Mouse (Mus musculus) kidney, postnatal 14 days (tissue): ENCODE measurements around the gene Cntn2.

Experiments used
- DNase-seq: peaks from one replicate; pipeline ENCODE4 v3.0.0; 2022; ENCODE audit warnings: mixed read lengths

Gene Cntn2

DNA sequence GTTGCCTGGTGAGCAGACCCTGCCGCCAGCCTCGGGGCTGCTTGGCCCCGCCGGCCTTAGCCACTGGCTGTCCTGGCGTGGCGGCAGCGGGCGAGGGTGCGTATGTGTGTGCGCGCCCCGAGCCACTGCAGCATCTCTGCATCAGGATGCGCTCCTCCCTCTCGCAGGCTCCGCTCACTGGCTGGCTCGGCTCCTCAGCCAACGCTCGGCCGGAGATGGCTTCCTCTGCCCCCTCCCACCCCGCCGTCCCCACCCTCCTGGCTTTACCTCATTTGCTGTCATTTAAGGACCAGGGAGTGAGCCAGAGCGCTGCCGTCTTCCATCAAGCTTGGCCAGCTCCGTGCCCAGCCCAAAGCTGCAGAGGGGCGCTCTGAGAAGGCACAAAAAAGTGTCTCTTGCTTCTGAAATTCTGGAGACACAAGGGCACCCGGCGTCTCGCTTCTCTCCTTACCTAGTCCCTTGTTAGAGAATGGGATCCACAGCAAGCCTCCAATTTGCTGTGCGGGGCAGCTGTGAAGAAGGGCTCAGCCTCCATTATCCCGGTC, at the start of gene Cntn2:
Cntn2 (minus strand) TSS at position 495 of the 545 bp plus-strand sequence.
- DNase-seq = no peak

DNA sequence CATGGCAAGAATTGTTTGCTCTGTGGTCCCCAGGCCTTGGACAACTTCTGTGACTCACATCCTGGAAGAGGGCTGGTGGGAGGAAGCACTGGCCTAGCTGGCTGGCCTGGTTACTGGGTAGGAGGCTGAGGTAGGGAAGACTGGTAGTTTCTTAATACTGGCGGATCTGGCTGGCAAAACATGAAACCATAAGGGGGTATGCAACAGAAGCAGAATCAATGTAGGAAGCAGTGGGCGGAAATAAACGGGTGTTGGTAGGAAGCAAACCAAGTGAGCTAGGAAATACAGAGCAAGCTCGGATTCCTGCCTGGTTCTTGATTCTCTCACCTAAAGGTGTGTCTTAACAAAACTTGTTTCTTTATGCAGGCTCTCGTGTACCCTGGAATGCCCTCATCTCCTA, 49.1 kb upstream of the Cntn2 start:
- DNase-seq = no peak

DNA sequence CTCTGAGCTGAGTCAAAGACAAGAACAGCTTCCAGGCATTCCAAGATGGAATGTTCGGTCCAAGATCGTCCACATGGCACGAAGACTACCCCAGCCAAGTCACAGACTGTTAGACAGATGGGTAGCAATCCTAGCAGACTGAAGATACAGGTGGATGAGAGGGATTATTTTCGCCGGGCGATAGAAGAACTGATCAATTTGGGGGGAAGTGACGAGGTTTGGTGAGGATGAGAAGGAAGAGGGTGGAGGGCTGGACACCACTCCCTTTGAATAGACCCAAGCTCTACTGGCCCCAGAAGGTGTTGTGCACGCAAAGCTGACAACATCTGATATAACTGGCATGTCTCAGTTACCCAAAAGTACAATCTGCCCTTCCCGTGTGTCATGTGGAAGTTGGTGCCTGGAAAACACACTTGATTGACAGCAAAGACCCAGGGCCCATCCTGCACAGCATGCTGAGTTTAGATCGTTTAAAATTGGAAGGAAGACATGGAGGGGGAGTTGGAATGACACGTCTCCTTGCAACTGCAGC, 48.4 kb upstream of the Cntn2 start:
- no peak for DNase-seq

DNA sequence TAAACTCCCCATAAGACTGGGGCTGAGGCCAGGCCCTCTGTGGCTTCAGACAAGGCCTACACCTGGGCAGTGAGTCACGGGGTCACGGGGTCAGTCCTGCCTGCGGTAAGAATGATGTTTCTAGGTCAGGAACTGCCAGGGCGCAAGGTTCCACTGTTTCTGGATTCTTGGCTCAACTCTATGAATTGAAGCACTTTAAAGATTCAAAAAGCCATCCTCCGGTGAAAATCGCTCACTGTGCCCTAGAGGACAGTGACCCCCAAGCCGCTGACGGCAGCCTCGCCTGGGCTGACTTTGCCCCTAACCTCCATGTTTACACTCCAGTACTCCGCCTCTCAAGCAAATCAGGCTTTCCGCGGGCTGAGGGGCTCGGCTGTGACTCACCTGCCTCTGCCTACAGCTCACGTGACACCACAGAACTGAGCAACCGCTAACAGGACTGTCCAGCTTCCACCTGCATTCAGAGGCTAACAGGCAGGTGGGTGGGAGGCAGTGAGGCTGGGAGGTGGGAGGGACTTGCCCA, 43.7 kb upstream of the Cntn2 start:
- peak; percentile 69 for DNase-seq

DNA sequence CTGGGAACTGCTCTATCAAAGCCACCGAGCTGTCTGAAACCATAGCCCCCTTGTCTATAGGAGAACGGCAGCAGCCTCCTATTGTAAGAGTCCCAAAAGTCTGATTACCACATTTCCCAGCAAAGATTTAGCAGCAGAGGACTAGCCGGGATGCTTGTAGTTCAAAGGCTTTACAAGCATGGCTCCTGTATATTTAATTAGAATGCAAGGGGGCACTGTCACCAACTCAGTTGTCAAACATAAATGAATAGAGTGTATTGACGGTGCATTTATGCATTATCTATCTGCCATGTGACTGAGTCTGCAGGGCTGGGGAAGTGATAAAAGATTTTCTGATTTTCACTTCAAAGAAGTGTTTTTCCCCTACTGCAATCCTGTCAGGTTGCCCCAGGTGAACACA, 42.3 kb upstream of the Cntn2 start:
- DNase-seq = no peak

DNA sequence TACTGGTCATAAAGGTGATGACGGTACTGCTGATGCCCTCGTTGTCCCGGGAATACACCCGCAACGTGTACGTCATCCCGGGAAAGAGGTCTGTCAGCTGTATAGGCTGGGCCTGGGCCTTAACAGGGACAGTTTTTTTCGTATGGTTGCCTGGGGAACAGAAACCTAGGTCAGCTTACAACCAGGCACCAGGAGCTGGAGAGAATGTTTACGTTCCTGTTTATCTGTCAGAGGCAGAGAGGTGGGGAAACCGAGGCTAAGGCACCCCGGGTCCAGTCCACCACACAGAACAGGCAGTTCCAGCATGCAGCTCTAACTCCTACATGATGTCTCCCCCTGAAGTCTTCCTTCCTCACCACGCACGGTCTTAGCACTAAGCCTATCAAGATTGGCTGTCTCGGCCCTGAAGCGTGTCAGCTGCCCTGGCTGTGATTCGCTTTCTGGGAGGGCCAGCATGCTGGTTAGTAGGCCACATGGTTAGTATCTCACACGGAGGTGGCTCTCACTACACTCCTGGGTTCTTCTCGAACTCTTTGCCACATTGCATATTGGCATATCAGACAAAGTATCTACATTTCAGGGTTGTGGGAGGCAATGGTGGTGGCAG, 40.0 kb upstream of the Cntn2 start:
- DNase-seq = no peak

DNA sequence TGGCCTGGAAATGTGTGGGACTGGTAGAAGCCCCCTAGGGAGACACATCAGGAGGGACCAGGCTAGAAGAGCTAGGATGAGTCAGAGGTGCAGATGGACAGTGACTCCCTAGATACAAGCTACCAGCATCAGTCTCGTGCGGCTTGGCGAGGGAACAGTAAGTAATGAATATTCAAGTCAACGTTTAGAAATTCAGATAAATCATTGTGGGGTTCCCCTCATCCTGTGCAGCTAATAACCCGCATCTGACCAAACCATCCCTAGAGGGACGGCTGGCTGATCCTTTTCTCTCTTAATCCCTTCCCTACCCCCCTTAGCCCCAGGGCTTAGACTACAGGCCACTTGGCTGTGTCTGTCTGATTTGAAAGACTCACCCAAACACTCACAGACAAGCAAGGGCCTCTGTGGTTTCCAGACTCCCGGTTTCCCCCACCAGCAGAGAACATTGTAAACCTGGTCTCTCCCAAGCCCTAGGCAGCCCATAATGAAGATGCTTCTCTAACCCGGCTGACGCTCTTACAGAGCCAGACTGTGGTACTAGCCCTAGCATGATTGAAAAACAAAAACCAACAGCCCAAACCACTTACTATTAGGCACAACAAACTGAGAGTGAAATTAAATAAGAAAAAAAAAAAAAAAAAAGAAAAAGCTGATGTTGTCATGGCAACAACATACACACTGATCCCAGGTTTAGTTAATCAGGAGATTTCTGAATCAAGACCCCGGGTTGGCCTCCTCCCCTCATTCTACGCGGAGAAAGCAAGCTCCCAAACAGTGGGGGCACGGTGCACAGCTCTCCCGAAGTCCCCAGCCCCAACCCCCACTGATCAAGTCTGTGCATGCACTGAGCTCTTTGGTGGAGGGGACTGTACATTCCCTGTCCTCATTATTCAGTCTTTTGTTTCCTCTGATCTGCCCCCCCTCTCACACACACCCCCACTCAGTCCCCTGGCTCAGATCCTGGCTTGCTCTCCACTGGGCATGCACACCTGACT, 39.1 kb upstream of the Cntn2 start:
- DNase-seq = peak; percentile 5

DNA sequence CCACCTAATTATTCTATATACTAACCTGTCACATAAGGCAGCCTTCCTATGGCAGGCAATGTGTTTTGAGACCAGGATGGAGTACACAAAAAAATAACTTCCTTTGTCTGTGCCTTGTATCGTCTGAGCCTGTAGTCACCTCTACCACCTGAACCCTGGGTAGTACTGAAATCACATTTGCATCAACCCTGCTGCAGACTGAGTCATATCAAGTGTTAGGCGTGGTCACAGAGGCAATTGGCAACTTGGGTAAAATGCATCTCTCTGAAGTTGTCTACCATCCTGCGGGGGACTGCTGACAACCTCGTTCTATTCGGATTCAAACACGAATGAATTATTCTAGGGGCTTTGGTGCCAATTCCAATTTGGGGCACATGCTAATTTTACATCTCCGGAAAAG, 37.0 kb upstream of the Cntn2 start:
- DNase-seq = no peak

DNA sequence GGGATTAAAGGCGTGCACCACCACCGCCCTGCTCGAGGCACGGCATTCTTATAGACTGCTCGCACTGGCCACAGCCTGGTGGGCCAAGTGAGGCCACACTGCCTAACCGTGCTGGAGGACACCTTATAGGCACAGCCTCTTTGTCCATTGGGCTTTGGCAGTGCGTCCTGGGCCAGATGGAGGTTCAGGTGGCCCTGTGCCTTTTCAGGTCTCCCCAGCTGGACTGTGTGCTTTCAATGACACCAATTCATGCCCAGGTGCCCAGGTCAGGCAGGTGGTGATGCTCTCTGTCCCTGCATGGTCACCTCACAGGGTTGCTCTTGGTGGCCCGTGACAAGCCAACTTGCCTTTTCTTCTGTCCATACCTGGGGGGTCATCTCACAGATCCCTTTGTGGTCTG, 33.8 kb upstream of the Cntn2 start:
- DNase-seq = no peak

DNA sequence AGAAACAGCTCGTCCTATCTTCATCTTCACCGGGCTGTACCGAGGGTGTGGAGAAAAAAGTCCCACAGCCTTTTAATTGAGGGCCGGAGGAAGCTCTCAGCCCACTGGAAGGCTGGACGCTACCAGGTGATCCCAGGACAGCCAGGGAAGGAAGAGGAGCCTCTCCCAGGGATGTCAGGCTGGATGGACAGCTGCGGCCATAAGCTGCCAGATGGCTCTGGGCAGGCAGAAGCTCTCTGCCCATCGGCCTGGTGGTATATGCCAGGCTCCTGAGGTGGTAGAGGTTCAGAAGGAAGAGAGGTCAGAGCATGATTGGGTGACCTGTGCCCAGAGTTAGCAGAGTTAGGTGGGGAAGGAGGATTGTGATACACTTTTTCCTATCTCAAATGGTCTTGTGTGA, 29.8 kb upstream of the Cntn2 start:
- no peak for DNase-seq

DNA sequence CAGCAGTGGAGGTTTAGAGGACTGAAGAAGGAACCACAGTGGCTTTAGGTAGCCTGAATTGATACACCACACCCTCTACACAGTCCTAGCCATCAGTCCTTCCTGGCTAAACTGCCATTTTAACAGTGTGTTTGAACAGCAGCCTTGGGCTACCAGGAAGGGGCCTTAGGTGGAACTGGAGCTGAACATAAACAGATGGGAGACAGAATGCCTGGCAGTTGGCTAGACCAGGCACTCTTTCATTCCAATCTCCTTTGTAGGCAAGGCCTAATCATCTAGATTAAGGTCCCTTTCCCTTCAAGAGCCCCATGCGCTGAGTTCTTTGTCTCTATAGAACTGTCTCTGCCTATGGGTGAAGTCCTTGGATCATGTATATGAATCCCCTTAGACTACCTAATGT, 28.6 kb upstream of the Cntn2 start:
- no peak for DNase-seq

DNA sequence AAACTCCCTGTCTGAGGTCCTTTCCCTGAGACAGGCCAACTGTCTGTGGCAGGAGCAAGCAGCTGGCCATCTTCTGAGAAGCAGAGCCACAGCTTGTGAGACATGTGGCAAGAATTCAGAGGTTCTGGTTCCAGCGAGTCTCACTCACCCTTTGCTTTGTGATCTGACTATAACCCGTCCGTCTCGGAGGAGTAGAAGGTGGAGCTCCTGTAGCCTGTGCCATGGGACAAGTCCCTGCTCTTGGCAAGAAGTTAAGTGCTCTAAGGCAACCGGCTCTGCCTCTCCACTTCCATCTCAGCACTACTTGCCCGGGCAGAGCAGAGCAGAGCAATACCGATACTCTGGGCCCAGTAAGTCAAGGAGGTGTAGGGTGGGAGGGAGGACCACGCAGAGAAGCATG, 27.9 kb upstream of the Cntn2 start:
- DNase-seq = no peak

DNA sequence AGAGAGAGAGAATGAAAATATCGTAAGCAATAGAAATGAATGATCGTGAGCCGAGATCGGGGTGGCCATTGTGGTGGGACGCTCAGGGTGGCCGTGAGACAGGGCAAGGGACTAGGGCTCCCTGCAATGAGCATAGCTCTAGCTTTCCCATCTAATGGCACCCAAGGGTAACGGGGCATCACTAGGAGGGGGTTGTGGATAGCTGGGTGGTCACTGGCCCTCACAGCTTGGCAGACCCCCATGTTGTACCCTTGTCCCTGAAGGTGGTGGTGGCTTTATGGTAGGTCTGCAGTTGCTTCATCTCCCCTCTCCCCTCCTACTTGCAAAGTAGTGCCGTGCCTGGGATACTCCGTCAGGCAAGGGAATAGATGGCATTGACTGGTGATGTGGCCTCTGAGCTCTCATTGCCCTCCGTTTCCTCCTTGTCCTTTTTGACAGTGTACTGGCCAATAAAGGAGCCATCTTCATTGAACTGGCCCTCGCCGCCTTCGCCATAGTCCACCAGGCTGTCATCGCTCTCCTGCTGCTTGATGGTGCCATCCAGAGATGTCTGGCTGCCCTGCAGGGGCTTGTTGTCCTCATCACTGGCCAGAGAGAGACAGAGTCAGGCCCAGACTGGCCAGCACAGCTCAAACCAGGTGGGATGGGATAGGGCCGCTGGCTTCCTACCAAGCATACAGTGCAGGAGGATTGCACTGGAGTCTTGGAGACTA, 27.2 kb upstream of the Cntn2 start:
- no peak for DNase-seq

DNA sequence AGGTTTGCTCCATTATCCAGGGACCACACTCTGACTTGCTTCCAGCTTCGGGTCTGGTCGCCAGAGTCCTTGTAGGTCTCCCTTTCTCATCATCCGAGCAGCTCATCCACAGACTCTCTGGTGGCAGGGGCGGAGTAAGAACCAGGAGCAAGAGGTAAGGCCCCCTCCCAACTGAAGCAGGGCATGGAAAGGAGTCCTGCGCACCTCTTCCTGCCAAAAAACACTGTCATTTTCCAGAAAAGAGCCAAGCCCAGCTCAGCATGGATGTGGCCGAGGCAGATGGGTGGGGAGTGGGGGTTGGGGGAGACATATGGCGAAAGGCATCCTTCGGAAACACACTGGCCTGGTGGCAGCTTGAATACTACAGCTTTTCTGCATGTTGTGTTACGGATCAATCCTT, 26.5 kb upstream of the Cntn2 start:
- no peak for DNase-seq

DNA sequence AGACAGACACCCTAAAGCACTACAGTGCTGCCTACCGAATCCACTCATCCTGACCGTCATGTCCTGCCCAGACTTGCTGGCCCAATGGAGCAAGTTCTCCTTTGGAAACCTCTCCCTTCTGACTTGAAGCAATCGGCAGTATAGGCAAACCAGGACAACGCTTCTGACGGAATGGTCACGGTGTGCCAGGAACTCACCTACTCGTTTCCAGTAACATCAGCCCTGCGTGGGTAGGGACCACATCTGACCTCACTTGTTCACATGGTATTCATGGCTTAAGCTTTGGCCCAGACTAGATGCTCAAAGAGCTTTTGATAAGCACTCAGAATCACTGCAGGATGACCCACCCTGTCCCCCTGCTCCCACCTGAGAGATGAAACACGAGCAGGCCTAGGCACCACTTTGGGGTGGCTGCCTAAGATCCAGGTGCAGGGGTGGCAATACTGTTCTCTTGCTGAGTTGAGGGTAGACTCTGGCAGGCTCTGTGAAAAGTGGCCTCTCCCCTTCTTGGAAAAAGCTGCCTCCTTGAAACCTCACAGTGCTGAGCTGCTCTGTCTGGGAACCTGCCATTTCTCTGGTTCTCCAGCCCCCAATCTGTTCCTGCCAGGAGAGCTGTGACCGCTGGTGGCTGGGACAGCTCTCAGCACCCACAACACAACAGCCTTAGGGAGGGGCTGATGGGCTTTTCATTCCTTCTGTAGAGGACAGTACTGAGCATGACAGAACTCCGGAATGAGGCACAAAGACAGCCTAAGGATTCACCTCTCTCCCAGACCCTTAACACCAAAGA, 24.5 kb upstream of the Cntn2 start:
- DNase-seq = no peak

DNA sequence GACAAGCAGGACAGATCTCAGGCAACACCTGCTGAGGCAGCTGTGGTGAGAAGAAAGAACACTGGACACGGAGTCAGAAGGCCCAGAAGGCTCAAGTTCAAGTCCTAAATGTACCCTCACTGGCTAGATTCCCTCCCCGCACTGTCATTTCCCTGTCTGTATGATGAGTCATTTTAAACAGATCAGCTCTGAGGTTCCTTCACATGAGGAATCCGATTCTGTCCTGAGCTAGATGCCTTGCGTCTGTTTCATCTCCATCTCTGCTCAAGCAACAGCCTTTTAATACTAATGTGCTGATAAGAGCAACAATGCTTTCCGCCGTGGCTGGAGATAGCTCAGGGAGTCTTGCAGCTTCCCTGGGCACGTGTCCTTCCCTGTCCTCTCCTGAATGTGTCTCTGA, 22.7 kb upstream of the Cntn2 start:
- DNase-seq = no peak

DNA sequence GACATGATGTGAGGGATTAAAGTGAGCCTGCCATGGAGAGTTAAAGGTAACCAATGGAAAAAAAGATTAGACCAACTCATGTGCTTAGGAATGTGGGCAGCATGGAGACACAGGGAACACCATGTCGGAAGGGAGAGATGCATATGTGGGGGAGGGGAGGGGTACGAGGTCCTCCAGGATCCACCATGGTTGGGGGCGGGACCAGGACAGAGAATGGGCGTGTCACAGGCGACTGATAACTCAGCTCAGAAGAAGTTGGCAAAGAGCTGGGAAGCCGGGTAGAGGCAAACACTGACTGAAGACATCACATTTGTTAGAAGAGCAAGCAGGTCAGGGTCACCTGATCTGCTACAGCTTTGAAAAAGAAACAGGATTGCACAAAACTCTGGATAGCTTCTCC, 21.9 kb upstream of the Cntn2 start:
- no peak for DNase-seq

DNA sequence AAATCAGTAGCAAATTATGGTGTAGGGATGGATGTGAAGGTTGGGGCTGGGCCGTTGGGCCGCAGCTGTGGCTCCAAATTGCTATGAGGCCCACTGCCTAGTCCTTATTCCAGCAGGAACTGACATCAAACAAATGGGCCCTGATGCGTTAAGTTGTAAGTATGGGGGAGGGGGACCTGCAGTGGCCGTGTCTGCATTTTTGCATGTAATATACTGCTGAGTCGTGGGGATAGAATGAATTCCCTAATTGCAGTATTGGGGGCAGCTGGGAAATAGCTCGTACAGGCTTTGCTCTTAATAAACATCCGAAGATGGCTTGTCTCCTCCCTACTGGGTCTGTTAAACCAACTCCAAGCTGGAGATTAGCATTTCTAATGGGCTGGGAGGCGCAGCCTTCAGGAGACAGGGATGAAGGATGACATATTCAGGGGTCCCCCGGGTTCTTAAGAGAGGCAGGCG, 19.3 kb upstream of the Cntn2 start:
- no peak for DNase-seq

DNA sequence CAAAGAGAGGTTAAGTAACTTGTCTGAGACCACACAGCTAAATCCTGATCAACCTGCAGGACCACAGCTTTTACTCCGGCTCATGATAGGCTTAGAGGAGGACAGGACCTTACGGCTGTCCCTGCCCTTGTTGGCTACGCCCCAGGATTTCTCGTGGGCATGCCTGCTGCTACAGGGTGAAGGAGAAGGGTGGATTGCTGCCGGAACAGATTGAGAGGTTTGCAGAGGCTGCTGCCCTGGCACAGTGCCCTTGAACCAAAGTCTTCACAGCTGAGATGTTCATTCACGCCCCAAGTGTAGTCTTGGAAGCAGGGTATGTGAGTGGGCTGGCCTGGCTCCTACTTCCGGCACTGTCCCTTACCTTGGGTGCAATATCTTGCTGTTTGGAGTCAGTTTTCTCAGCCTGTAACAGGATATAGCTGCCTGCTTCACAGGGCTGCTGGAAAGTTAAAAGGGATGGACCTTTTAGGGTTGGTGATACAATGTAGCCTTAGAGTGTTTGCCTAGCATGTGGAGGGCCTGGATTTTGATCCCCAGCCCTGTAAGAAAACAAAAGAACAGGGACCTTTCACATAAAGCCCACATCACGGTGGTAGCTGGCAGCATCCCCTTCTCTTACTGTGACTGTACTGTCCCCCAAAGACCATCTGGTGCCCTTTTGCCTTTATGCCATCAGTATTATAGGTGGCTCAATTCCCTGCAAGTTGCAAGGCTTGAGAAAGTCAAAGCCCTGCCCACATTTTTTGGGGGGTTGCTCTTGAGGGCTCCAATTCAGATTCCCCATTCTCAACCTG, 18.0 kb upstream of the Cntn2 start:
- DNase-seq = peak; percentile 45

DNA sequence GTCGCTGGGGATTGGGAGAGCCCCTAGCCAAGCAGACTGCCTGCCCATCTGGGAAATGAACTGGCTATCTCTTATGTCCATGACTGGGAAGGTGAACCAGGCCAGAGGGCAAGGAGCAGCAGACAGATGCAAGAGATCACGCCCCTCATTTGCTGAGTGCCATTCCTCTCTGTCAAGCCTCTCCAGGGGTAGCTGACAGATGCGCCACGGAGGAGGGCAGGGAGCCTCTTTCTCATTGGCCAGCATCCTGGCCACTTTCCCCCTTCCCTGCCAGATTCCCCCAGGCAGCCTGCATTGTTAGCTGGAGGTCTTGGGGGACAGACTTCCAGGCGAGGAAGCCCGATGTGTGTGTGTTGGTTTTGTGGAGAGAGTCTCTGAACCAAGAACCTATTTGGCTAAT, 16.0 kb upstream of the Cntn2 start:
- DNase-seq = no peak
